Mouse (Mus musculus) intestine, embryonic 16.5 days (tissue): ENCODE measurements around the gene Stra6l. TPM values are rescaled to one million over a fixed set of nuclear protein-coding genes. Genes with fewer than 3 reads are reported as not detected.

ENCODE experiments used
- ATAC-seq: fragments of 200-750 bp; cut with Nextera tagmentation; 2 replicates; pipeline ENCODE4 v1.8.0; 2017; ENCODE audit warnings: moderate TSS enrichment, moderate library complexity
- H3K27ac ChIP-seq: fragments of 300-500 bp; sonication (generic); 2 replicates; pipeline ENCODE4 v1.5.1; 2014; ENCODE audit warnings: mild to moderate bottlenecking, low read length
- H3K27me3 ChIP-seq: fragments of 300-500 bp; sonication (generic); replicated peaks from 2 replicates; pipeline ENCODE4 v1.6.1; 2014; ENCODE audit warnings: low read length, control low read depth, mixed read lengths; ENCODE audit not compliant: control insufficient read depth, insufficient read depth
- H3K36me3 ChIP-seq: fragments of 300-500 bp; sonication (generic); 2 replicates; pipeline ENCODE4 v1.6.1; 2014; ENCODE audit warnings: low read length, control low read depth; ENCODE audit not compliant: control insufficient read depth, insufficient read depth
- H3K4me1 ChIP-seq: fragments of 300-500 bp; sonication (generic); 2 replicates; pipeline ENCODE4 v1.6.1; 2014; ENCODE audit warnings: low read length, control low read depth, mixed read lengths; ENCODE audit not compliant: control insufficient read depth, insufficient read depth
- H3K4me2 ChIP-seq: fragments of 300-500 bp; sonication (generic); 2 replicates; pipeline ENCODE4 v1.6.1; 2014; ENCODE audit warnings: low read depth, low read length, control low read depth
- H3K4me3 ChIP-seq: fragments of 300-500 bp; sonication (generic); 2 replicates; pipeline ENCODE4 v1.5.1; 2014; ENCODE audit warnings: mild to moderate bottlenecking, low read length
- H3K9ac ChIP-seq: fragments of 300-500 bp; sonication (generic); 2 replicates; pipeline ENCODE4 v1.6.1; 2014; ENCODE audit warnings: low read depth, low read length
- H3K9me3 ChIP-seq: fragments of 300-500 bp; sonication (generic); 2 replicates; pipeline ENCODE4 v1.6.1; 2016; ENCODE audit warnings: low read length, control low read depth; ENCODE audit not compliant: control insufficient read depth
- WGBS: fragments of 180-500 bp; shearing (Covaris S2); extraction: QIAGEN DNeasy Blood & Tissue Kit; methylation state at CpG from one replicate; pipeline ENCODE4 v1.1.7; 2014; 5-methylcytosine and 5-hydroxymethylcytosine counted together
- polyA plus RNA-seq: library from polyadenylated mRNA; unstranded; fragments of >200 nt; fragmentation: Nextera tagmentation; extraction: Ambion mirVana; gene quantifications from 2 replicates; pipeline ENCODE4 v1.2.1, GENCODE M21; 2015

The Stra6l gene
- polyA plus RNA-seq, 1 experiment from 2014 or later, result 9.7 TPM

DNA sequence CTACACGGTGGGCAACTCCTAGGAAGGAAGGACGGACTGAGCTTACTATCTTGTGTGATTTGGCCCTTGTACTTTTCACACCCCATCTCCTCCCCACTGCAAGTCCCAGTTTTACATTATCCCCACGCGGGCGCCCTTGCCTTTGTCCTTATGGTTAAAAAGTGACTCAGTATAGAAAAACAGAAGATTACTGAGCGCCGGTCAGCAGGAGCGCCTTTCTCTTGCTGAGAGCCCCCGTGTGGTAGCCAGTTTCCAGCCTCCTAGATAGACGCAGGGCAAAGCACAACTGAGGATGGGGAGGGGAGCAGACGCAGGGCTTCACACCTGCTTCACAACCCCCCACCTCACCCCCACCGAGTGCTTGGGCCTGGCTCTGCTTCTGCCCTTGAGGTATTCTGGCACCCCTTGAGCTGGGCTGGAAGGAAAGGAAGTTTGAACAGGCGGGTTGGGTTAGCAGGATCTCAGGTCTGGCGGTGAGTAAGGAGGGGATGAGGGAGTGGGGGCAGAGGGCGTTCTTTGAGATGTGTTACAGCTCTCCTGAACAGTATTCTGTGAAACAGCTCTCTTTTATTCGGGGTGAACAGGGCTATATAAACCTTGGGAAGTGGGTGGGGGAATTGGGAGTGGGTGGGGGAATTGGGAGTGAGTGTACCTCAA is 48.1 kb downstream of the Stra6l start:
- Histone ChIP-seq H3K9ac (no peak overlapping the region), H3K9me3 (no peaks in the 10 kb centered on the region), H3K27me3 (no peaks in the 10 kb centered on the region), H3K36me3 (no peaks in the 10 kb centered on the region), H3K4me2 (0 out of 2 replicates have a peak overlapping the region, but pooled peaks have one; percentile 9), H3K4me1 (0 out of 2 replicates have a peak, but pooled peaks cover 3% of the 10 kb centered on the region), H3K27ac (no peak overlapping the region), H3K4me3 (no peak overlapping the region)
- ATAC-seq, result peak; percentile 30; the same call in 1 of the 2 replicates
- WGBS, result 9% methylated on average over 16 of the region's 16 CpGs

DNA sequence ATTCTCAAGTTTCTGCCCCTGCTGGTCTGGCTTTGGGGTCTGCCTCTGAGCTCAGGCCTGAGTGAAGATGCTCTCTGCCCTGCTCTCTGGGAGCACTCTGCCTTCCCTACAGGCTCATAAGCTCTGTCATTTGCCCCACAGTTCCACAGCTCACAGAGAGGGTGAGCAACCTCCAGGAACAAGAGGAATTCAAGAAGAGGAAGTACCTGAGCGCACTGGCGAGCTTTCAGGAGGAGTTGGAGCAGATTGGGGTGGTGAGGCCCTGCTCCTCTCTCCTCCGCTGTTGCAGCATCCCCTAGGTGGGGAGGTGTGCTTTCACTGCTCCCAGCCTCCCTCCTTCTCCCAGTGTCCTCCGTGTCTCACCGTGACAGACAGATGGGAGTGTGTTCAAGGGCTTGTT is 49.9 kb downstream of the Stra6l start:
- no peaks in the 10 kb centered on the region for H3K36me3 ChIP-seq

DNA sequence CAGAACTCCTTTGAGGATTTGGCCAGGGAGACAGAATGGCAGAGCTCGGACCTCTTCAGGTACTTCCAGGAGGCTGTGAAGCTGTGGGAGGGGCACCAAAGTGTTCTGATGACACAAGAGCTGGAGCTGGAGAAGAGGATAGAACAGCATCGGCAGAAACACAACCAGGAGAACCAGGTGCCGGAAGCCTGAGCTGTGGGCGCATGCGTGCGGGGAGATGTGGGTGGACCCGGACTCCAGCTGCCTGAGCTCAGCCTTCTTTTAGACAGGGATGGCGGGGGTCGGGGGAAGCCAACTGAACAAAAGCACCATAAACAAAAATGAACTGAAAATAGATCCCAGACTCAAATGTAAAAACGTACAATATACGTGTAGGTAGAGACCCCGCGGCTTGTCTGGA is 60.8 kb downstream of the Stra6l start:
- 78% methylated on average over 13 of the region's 13 CpGs for WGBS
- no peak overlapping the region for H3K4me2 ChIP-seq

More for the DNA sequence above, 49.9 kb downstream of the Stra6l start:
- no peak overlapping the region for H3K4me3 ChIP-seq
- no peak for ATAC-seq
- H3K27me3 ChIP-seq, result no peaks in the 10 kb centered on the region
- H3K4me1 ChIP-seq, result 0 out of 2 replicates have a peak, but pooled peaks cover 3% of the 10 kb centered on the region
- H3K27ac ChIP-seq, result no peak overlapping the region
- H3K9ac ChIP-seq, result no peak overlapping the region
- H3K4me2 ChIP-seq, result no peak overlapping the region
- 52% methylated on average over 5 of the region's 5 CpGs for WGBS
- no peaks in the 10 kb centered on the region for H3K9me3 ChIP-seq

GRCm38 (mm10) chr4:45909924-45910323 is 61.5 kb downstream of the Stra6l start:
- Histone ChIP-seq H3K4me3 (no peak overlapping the region), H3K27me3 (no peaks in the 10 kb centered on the region)
- 63% methylated on average over 4 of the region's 4 CpGs for WGBS

More for the DNA sequence above, 60.8 kb downstream of the Stra6l start:
- Histone ChIP-seq H3K4me1 (no peaks in the 10 kb centered on the region), H3K9me3 (no peaks in the 10 kb centered on the region), H3K27ac (no peak overlapping the region), H3K4me3 (no peak overlapping the region), H3K36me3 (no peaks in the 10 kb centered on the region), H3K9ac (no peak overlapping the region), H3K27me3 (no peaks in the 10 kb centered on the region)
- no peak for ATAC-seq

GRCm38 (mm10) chr4:45911256-45911655 is 62.8 kb downstream of the Stra6l start:
- no peaks in the 10 kb centered on the region for H3K27me3 ChIP-seq
- H3K27ac ChIP-seq, result peak overlapping the region; percentile 38; the same call in 1 of the 2 replicates
- no peaks in the 10 kb centered on the region for H3K36me3 ChIP-seq
- H3K9ac ChIP-seq, result peak overlapping the region; percentile 29; the same call in 1 of the 2 replicates
- H3K4me3 ChIP-seq, result peak overlapping the region; percentile 27
- 60% methylated on average over 5 of the region's 5 CpGs for WGBS
- H3K9me3 ChIP-seq, result no peaks in the 10 kb centered on the region
- no peaks in the 10 kb centered on the region for H3K4me1 ChIP-seq
- peak overlapping the region; percentile 24; the same call in 1 of the 2 replicates for H3K4me2 ChIP-seq
- peak; percentile 72 for ATAC-seq

More at GRCm38 (mm10) chr4:45909924-45910323, 61.5 kb downstream of the Stra6l start:
- Histone ChIP-seq H3K36me3 (no peaks in the 10 kb centered on the region), H3K9ac (no peak overlapping the region), H3K9me3 (no peaks in the 10 kb centered on the region), H3K4me2 (no peak overlapping the region), H3K4me1 (no peaks in the 10 kb centered on the region), H3K27ac (no peak overlapping the region)
- ATAC-seq, result no peak

DNA sequence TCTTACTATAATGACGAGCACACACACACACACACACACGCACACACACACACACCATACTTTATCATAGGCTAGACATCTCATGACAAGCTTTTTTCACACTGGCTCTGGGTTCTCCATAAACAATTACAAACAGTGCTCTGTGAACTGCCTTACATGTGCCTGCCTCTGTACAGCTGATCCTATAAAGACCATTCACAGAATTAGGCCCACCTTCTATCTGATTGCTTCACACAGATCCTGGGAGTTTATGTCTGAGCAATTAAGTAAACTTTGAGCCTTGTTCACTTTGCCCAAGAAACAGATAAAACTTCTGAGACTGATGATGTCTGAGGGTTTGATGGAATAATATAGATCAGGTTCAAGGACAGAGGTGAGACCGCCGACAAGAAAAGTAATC is 63.4 kb downstream of the Stra6l start:
- H3K4me2 ChIP-seq, result no peak overlapping the region

DNA sequence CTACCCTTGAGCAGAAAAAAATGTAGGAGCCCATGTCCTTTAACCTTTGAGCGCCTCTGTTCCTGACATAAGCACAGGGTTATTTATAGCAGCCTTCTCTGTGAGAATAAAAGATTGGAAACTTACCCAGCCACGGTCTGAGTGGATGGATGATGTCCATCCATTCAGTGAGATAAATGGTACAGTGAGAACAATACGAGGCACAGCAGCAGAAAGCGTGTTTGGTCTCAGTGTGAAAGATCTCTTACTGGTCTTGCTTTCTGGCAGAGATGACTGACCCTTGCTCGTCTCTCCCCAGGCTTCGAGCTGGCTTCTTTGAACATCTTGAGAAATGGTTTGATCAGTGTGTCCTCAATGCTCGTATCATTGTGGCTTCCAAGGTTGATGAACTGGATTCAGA is 68.6 kb downstream of the Stra6l start:
- no peak for ATAC-seq
- H3K4me2 ChIP-seq, result no peak overlapping the region
- H3K27ac ChIP-seq, result no peak overlapping the region
- no peak overlapping the region for H3K9ac ChIP-seq
- H3K4me1 ChIP-seq, result no peaks in the 10 kb centered on the region
- H3K9me3 ChIP-seq, result no peaks in the 10 kb centered on the region
- WGBS, result 73% methylated on average over 7 of the region's 7 CpGs
- H3K4me3 ChIP-seq, result no peak overlapping the region
- H3K27me3 ChIP-seq, result no peaks in the 10 kb centered on the region
- no peaks in the 10 kb centered on the region for H3K36me3 ChIP-seq

More for the DNA sequence above, 63.4 kb downstream of the Stra6l start:
- Histone ChIP-seq H3K4me3 (no peak overlapping the region), H3K36me3 (no peaks in the 10 kb centered on the region), H3K27ac (no peak overlapping the region), H3K9me3 (no peaks in the 10 kb centered on the region), H3K4me1 (no peaks in the 10 kb centered on the region), H3K27me3 (no peaks in the 10 kb centered on the region), H3K9ac (no peak overlapping the region)
- peak; percentile 54; the same call in 1 of the 2 replicates for ATAC-seq
- WGBS, result 79% methylated on average over 4 of the region's 4 CpGs

- H3K4me3 ChIP-seq, result no peak overlapping the region
- no peaks in the 10 kb centered on the region for H3K9me3 ChIP-seq
- ATAC-seq, result no peak
- WGBS, result 75% methylated on average over 10 of the region's 10 CpGs
- no peaks in the 10 kb centered on the region for H3K4me1 ChIP-seq
- H3K27ac ChIP-seq, result no peak overlapping the region
- H3K4me2 ChIP-seq, result no peak overlapping the region
- no peak overlapping the region for H3K9ac ChIP-seq
- H3K27me3 ChIP-seq, result no peaks in the 10 kb centered on the region
- no peaks in the 10 kb centered on the region for H3K36me3 ChIP-seq
These were observed 73.4 kb downstream of the Stra6l start for GRCm38 (mm10) chr4:45921663-45922435.

- no peaks in the 10 kb centered on the region for H3K36me3 ChIP-seq
- no peaks in the 10 kb centered on the region for H3K4me1 ChIP-seq
- no peak overlapping the region for H3K9ac ChIP-seq
- H3K27ac ChIP-seq, result no peak overlapping the region
- H3K27me3 ChIP-seq, result no peaks in the 10 kb centered on the region
- no peak overlapping the region for H3K4me3 ChIP-seq
- H3K4me2 ChIP-seq, result no peak overlapping the region
- no peaks in the 10 kb centered on the region for H3K9me3 ChIP-seq
- no peak for ATAC-seq
- WGBS, result 87% methylated on average over 4 of the region's 4 CpGs
These were observed 75.5 kb downstream of the Stra6l start for GRCm38 (mm10) chr4:45924011-45924410.
